Mouse (Mus musculus): ENCODE measurements around the gene Tmem177. TPM values are rescaled to one million over a fixed set of nuclear protein-coding genes. Genes with fewer than 3 reads are reported as not detected.

Gene Tmem177
- polyA plus RNA-seq, 1 experiment from 2014 or later = 10.7 TPM

GRCm38 (mm10) chr1:119907206-119907748 is 5.7 kb downstream of the Tmem177 start:
- Histone ChIP-seq H3K4me3 (no peak overlapping the region), H3K27me3 (ENCODE audit: low read depth, poor library complexity, severe bottlenecking) (no peaks in the 10 kb centered on the region), H3K36me3 (peaks cover 31% of the 10 kb centered on the region), H3K4me1 (peaks cover 17% of the 10 kb centered on the region), H3K27ac (no peak overlapping the region), H3K9me3 (replicated peaks) (no peaks in the 10 kb centered on the region)
- 77% methylated on average over 2 of the region's 2 CpGs for WGBS
- no peak for DNase-seq (ENCODE audit: low spot score)

GRCm38 (mm10) chr1:119903231-119903620 is 9.8 kb downstream of the Tmem177 start:
- Histone ChIP-seq H3K9me3 (replicated peaks) (no peaks in the 10 kb centered on the region), H3K4me1 (peaks cover 24% of the 10 kb centered on the region), H3K27me3 (ENCODE audit: low read depth, poor library complexity, severe bottlenecking) (no peaks in the 10 kb centered on the region), H3K36me3 (0 out of 2 replicates have a peak, but pooled peaks cover 3% of the 10 kb centered on the region), H3K4me3 (no peak overlapping the region), H3K27ac (peak overlapping the region; percentile 74)
- WGBS = 52% methylated on average over 6 of the region's 6 CpGs
- no peak for DNase-seq (ENCODE audit: low spot score)

GRCm38 (mm10) chr1:119902551-119903230 is 10.3 kb downstream of the Tmem177 start:
- WGBS = 28% methylated on average over 8 of the region's 8 CpGs
- Histone ChIP-seq H3K9me3 (replicated peaks) (no peaks in the 10 kb centered on the region), H3K4me1 (peaks cover 24% of the 10 kb centered on the region), H3K27ac (peak overlapping the region; percentile 74), H3K36me3 (no peaks in the 10 kb centered on the region), H3K27me3 (ENCODE audit: low read depth, poor library complexity, severe bottlenecking) (no peaks in the 10 kb centered on the region), H3K4me3 (no peak overlapping the region)
- peak; percentile 49 for DNase-seq (ENCODE audit: low spot score)

- no peaks in the 10 kb centered on the region for H3K27me3 ChIP-seq (ENCODE audit: low read depth, poor library complexity, severe bottlenecking)
- no peaks in the 10 kb centered on the region for H3K36me3 ChIP-seq
- 0 out of 2 replicates have a peak overlapping the region, but pooled peaks have one; percentile 0 for H3K27ac ChIP-seq
- peaks cover 26% of the 10 kb centered on the region for H3K4me1 ChIP-seq
- 86% methylated on average over 11 of the region's 11 CpGs for WGBS
- no peak for DNase-seq (ENCODE audit: low spot score)
- no peaks in the 10 kb centered on the region for H3K9me3 ChIP-seq (replicated peaks)
- no peak overlapping the region for H3K4me3 ChIP-seq
These were observed 13.5 kb downstream of the Tmem177 start for GRCm38 (mm10) chr1:119899195-119900123.

GRCm38 (mm10) chr1:119894936-119895335 is 18.1 kb downstream of the Tmem177 start:
- no peak overlapping the region for H3K27ac ChIP-seq
- H3K36me3 ChIP-seq = no peaks in the 10 kb centered on the region
- WGBS = 39% methylated on average over 6 of the region's 6 CpGs
- DNase-seq (ENCODE audit: low spot score) = peak; percentile 89
- peaks cover 7% of the 10 kb centered on the region for H3K4me1 ChIP-seq
- no peaks in the 10 kb centered on the region for H3K27me3 ChIP-seq (ENCODE audit: low read depth, poor library complexity, severe bottlenecking)
- H3K4me3 ChIP-seq = no peak overlapping the region
- no peaks in the 10 kb centered on the region for H3K9me3 ChIP-seq (replicated peaks)

- no peaks in the 10 kb centered on the region for H3K27me3 ChIP-seq (ENCODE audit: low read depth, poor library complexity, severe bottlenecking)
- H3K9me3 ChIP-seq (replicated peaks) = no peaks in the 10 kb centered on the region
- 0 out of 2 replicates have a peak, but pooled peaks cover 3% of the 10 kb centered on the region for H3K4me1 ChIP-seq
- no peak overlapping the region for H3K4me3 ChIP-seq
- no peaks in the 10 kb centered on the region for H3K36me3 ChIP-seq
- 88% methylated on average over 3 of the region's 3 CpGs for WGBS
- DNase-seq (ENCODE audit: low spot score) = no peak
- no peak overlapping the region for H3K27ac ChIP-seq
These were observed 19.4 kb downstream of the Tmem177 start for GRCm38 (mm10) chr1:119893600-119893999.

- 0 out of 2 replicates have a peak, but pooled peaks cover 3% of the 10 kb centered on the region for H3K4me1 ChIP-seq
- 84% methylated on average over 6 of the region's 6 CpGs for WGBS
- no peaks in the 10 kb centered on the region for H3K9me3 ChIP-seq (replicated peaks)
- DNase-seq (ENCODE audit: low spot score) = no peak
- no peaks in the 10 kb centered on the region for H3K36me3 ChIP-seq
- H3K27ac ChIP-seq = no peak overlapping the region
- no peak overlapping the region for H3K4me3 ChIP-seq
- H3K27me3 ChIP-seq (ENCODE audit: low read depth, poor library complexity, severe bottlenecking) = no peaks in the 10 kb centered on the region
These were observed 20.1 kb downstream of the Tmem177 start for GRCm38 (mm10) chr1:119892933-119893332.

- H3K27me3 ChIP-seq (ENCODE audit: low read depth, poor library complexity, severe bottlenecking) = no peaks in the 10 kb centered on the region
- no peak overlapping the region for H3K4me3 ChIP-seq
- 0 out of 2 replicates have a peak, but pooled peaks cover 3% of the 10 kb centered on the region for H3K4me1 ChIP-seq
- no peaks in the 10 kb centered on the region for H3K9me3 ChIP-seq (replicated peaks)
- 80% methylated on average over 4 of the region's 4 CpGs for WGBS
- H3K27ac ChIP-seq = no peak overlapping the region
- no peaks in the 10 kb centered on the region for H3K36me3 ChIP-seq
- no peak for DNase-seq (ENCODE audit: low spot score)
These were observed 21.1 kb downstream of the Tmem177 start for GRCm38 (mm10) chr1:119891865-119892264.

- H3K4me1 ChIP-seq = 0 out of 2 replicates have a peak, but pooled peaks cover 3% of the 10 kb centered on the region
These were observed 21.9 kb downstream of the Tmem177 start for GRCm38 (mm10) chr1:119891149-119891548.

GRCm38 (mm10) chr1:119889347-119889746 is 23.7 kb downstream of the Tmem177 start:
- Histone ChIP-seq H3K27me3 (ENCODE audit: low read depth, poor library complexity, severe bottlenecking) (no peaks in the 10 kb centered on the region), H3K4me3 (no peak overlapping the region), H3K9me3 (replicated peaks) (no peaks in the 10 kb centered on the region), H3K4me1 (0 out of 2 replicates have a peak, but pooled peaks cover 5% of the 10 kb centered on the region), H3K36me3 (no peaks in the 10 kb centered on the region), H3K27ac (no peak overlapping the region)
- no peak for DNase-seq (ENCODE audit: low spot score)
- 96% methylated on average over 16 of the region's 16 CpGs for WGBS

More at GRCm38 (mm10) chr1:119891149-119891548, 21.9 kb downstream of the Tmem177 start:
- H3K4me3 ChIP-seq = no peak overlapping the region
- no peaks in the 10 kb centered on the region for H3K36me3 ChIP-seq
- H3K27ac ChIP-seq = no peak overlapping the region
- H3K27me3 ChIP-seq (ENCODE audit: low read depth, poor library complexity, severe bottlenecking) = no peaks in the 10 kb centered on the region
- 92% methylated on average over 9 of the region's 9 CpGs for WGBS
- DNase-seq (ENCODE audit: low spot score) = no peak
- no peaks in the 10 kb centered on the region for H3K9me3 ChIP-seq (replicated peaks)

- Histone ChIP-seq H3K36me3 (no peaks in the 10 kb centered on the region), H3K27me3 (ENCODE audit: low read depth, poor library complexity, severe bottlenecking) (no peaks in the 10 kb centered on the region), H3K4me1 (0 out of 2 replicates have a peak, but pooled peaks cover 5% of the 10 kb centered on the region), H3K27ac (no peak overlapping the region), H3K9me3 (replicated peaks) (no peaks in the 10 kb centered on the region), H3K4me3 (no peak overlapping the region)
- DNase-seq (ENCODE audit: low spot score) = no peak
- 65% methylated on average over 7 of the region's 7 CpGs for WGBS
These were observed 26.7 kb downstream of the Tmem177 start for GRCm38 (mm10) chr1:119886320-119886719.

GRCm38 (mm10) chr1:119884272-119884671 is 28.7 kb downstream of the Tmem177 start:
- H3K4me1 ChIP-seq = 0 out of 2 replicates have a peak, but pooled peaks cover 5% of the 10 kb centered on the region
- H3K27me3 ChIP-seq (ENCODE audit: low read depth, poor library complexity, severe bottlenecking) = no peaks in the 10 kb centered on the region
- no peak for DNase-seq (ENCODE audit: low spot score)
- H3K27ac ChIP-seq = no peak overlapping the region
- WGBS = 86% methylated on average over 3 of the region's 3 CpGs
- no peak overlapping the region for H3K4me3 ChIP-seq
- no peaks in the 10 kb centered on the region for H3K36me3 ChIP-seq
- no peaks in the 10 kb centered on the region for H3K9me3 ChIP-seq (replicated peaks)
